Mouse (Mus musculus) forebrain, embryonic 11.5 days (tissue): Measurements from ENCODE around the gene Blvra. TPM values are rescaled to one million over a fixed set of nuclear protein-coding genes. Genes with fewer than 3 reads are reported as not detected.

ENCODE experiments used
- ATAC-seq: fragments of 200-750 bp; cut with Nextera tagmentation; replicated peaks from 2 replicates; pipeline ENCODE4 v1.8.0; 2017; ENCODE audit warnings: moderate TSS enrichment; ENCODE audit not compliant: low FRiP score
- DNase-seq: peaks from one replicate; pipeline ENCODE4 v3.0.0-alpha.2; 2017; ENCODE audit warnings: low spot score
- H3K27ac ChIP-seq: fragments of 300-500 bp; sonication (generic); 2 replicates; pipeline ENCODE4 v1.5.1; 2014; ENCODE audit warnings: low read depth, low read length
- H3K27me3 ChIP-seq: fragments of 300-500 bp; sonication (generic); 2 replicates; pipeline ENCODE4 v1.6.1; 2014; ENCODE audit warnings: mild to moderate bottlenecking, low read length, mixed read lengths; ENCODE audit not compliant: control insufficient read depth, insufficient read depth
- H3K36me3 ChIP-seq: fragments of 300-500 bp; sonication (generic); 2 replicates; pipeline ENCODE4 v1.6.1; 2014; ENCODE audit warnings: mild to moderate bottlenecking, low read length, moderate library complexity, mixed read lengths; ENCODE audit not compliant: control insufficient read depth, insufficient read depth
- H3K4me1 ChIP-seq: fragments of 300-500 bp; sonication (generic); replicated peaks from 2 replicates; pipeline ENCODE4 v1.6.1; 2014; ENCODE audit warnings: low read length, mixed read lengths; ENCODE audit not compliant: control insufficient read depth, insufficient read depth
- H3K4me2 ChIP-seq: fragments of 300-500 bp; sonication (generic); 2 replicates; pipeline ENCODE4 v1.6.1; 2014; ENCODE audit warnings: low read depth, mild to moderate bottlenecking, low read length, moderate library complexity, mixed read lengths; ENCODE audit not compliant: severe bottlenecking
- H3K4me3 ChIP-seq: fragments of 300-500 bp; sonication (generic); 2 replicates; pipeline ENCODE4 v1.5.1; 2014; ENCODE audit warnings: low read depth, low read length
- H3K9ac ChIP-seq: fragments of 300-500 bp; sonication (generic); 2 replicates; pipeline ENCODE4 v1.6.1; 2014; ENCODE audit warnings: low read length
- H3K9me3 ChIP-seq: fragments of 300-500 bp; sonication (generic); 2 replicates; pipeline ENCODE4 v1.6.1; 2016; ENCODE audit warnings: low read length, mixed read lengths; ENCODE audit not compliant: control insufficient read depth
- WGBS: fragments of 180-500 bp; shearing (Covaris S2); extraction: QIAGEN DNeasy Blood & Tissue Kit; methylation state at CpG from one replicate; pipeline ENCODE4 v1.1.7; 2014; 5-methylcytosine and 5-hydroxymethylcytosine counted together
- polyA plus RNA-seq: library from polyadenylated mRNA; unstranded; fragments of >200 nt; fragmentation: Nextera tagmentation; extraction: Ambion mirVana; gene quantifications from 2 replicates; pipeline ENCODE4 v1.2.1, GENCODE M21; 2014

Gene Blvra
- polyA plus RNA-seq, result 15.2 and 20.3 TPM in 2 replicates

- Histone ChIP-seq H3K4me2 (peak within 1 kb of the TSS; percentile 63), H3K4me1 (no peaks in the 10 kb centered on the region), H3K9me3 (no peaks in the 10 kb centered on the region), H3K27me3 (no peaks in the 10 kb centered on the region), H3K36me3 (no peaks in the 10 kb centered on the region; the same call in 1 of the 2 replicates), H3K9ac (peak within 1 kb of the TSS; percentile 75), H3K4me3 (peak within 1 kb of the TSS; percentile 50), H3K27ac (no peak within 1 kb of the TSS)
- ATAC-seq, result peak; percentile 100
- peak; percentile 95 for DNase-seq
- under 1% methylated on average over 32 of the region's 32 CpGs for WGBS
Observed at GRCm38 (mm10) chr2:127070435-127070841, at the start of gene Blvra. Blvra (plus strand) TSS chr2:127070665.

GRCm38 (mm10) chr2:127035006-127035605, 35.4 kb upstream of the Blvra start:
- no peaks in the 10 kb centered on the region for H3K27me3 ChIP-seq
- H3K4me1 ChIP-seq, result no peaks in the 10 kb centered on the region
- WGBS, result 96% methylated on average over 9 of the region's 9 CpGs
- no peak overlapping the region for H3K27ac ChIP-seq
- H3K9me3 ChIP-seq, result no peaks in the 10 kb centered on the region
- H3K9ac ChIP-seq, result no peak overlapping the region
- H3K4me2 ChIP-seq, result no peak overlapping the region
- H3K4me3 ChIP-seq, result no peak overlapping the region
- ATAC-seq (no peak), DNase-seq (no peak)
- H3K36me3 ChIP-seq, result no peaks in the 10 kb centered on the region; the same call in 1 of the 2 replicates

GRCm38 (mm10) chr2:127037299-127037698, 33.2 kb upstream of the Blvra start:
- H3K4me2 ChIP-seq, result no peak overlapping the region
- H3K27ac ChIP-seq, result no peak overlapping the region
- no peaks in the 10 kb centered on the region; the same call in 1 of the 2 replicates for H3K36me3 ChIP-seq
- H3K27me3 ChIP-seq, result no peaks in the 10 kb centered on the region
- no peak overlapping the region for H3K4me3 ChIP-seq
- DNase-seq (no peak), ATAC-seq (no peak)
- 95% methylated on average over 4 of the region's 4 CpGs for WGBS
- H3K9ac ChIP-seq, result no peak overlapping the region
- H3K9me3 ChIP-seq, result no peaks in the 10 kb centered on the region
- H3K4me1 ChIP-seq, result no peaks in the 10 kb centered on the region

- Histone ChIP-seq H3K27me3 (no peaks in the 10 kb centered on the region), H3K4me2 (no peak overlapping the region), H3K27ac (no peak overlapping the region), H3K9me3 (no peaks in the 10 kb centered on the region), H3K9ac (no peak overlapping the region), H3K4me1 (no peaks in the 10 kb centered on the region), H3K36me3 (no peaks in the 10 kb centered on the region; the same call in 1 of the 2 replicates), H3K4me3 (no peak overlapping the region)
- DNase-seq (no peak), ATAC-seq (no peak)
- WGBS, result 92% methylated on average over 9 of the region's 9 CpGs
Observed at GRCm38 (mm10) chr2:127061471-127061870, 9.0 kb upstream of the Blvra start.

GRCm38 (mm10) chr2:127068806-127069205, 1.7 kb upstream of the Blvra start:
- Histone ChIP-seq H3K9me3 (no peaks in the 10 kb centered on the region), H3K36me3 (no peaks in the 10 kb centered on the region; the same call in 1 of the 2 replicates), H3K27ac (no peak overlapping the region), H3K4me3 (no peak overlapping the region), H3K9ac (no peak overlapping the region), H3K4me2 (no peak overlapping the region), H3K4me1 (no peaks in the 10 kb centered on the region), H3K27me3 (no peaks in the 10 kb centered on the region)
- no peak for DNase-seq
- 78% methylated on average over 7 of the region's 7 CpGs for WGBS
- no peak for ATAC-seq

GRCm38 (mm10) chr2:127069781-127070434, 557 bp upstream of the Blvra start:
- DNase-seq (no peak), ATAC-seq (no peak)
- peak overlapping the region; percentile 63 for H3K4me2 ChIP-seq
- no peaks in the 10 kb centered on the region for H3K27me3 ChIP-seq
- no peak overlapping the region for H3K27ac ChIP-seq
- 20% methylated on average over 11 of the region's 11 CpGs for WGBS
- no peaks in the 10 kb centered on the region for H3K4me1 ChIP-seq
- H3K9me3 ChIP-seq, result no peaks in the 10 kb centered on the region
- H3K36me3 ChIP-seq, result no peaks in the 10 kb centered on the region; the same call in 1 of the 2 replicates
- H3K9ac ChIP-seq, result peak overlapping the region; percentile 40
- H3K4me3 ChIP-seq, result peak overlapping the region; percentile 50

- Histone ChIP-seq H3K4me1 (no peaks in the 10 kb centered on the region), H3K4me2 (peak overlapping the region; percentile 63), H3K27me3 (no peaks in the 10 kb centered on the region), H3K4me3 (peak overlapping the region; percentile 50), H3K27ac (no peak overlapping the region), H3K36me3 (no peaks in the 10 kb centered on the region; the same call in 1 of the 2 replicates), H3K9me3 (no peaks in the 10 kb centered on the region), H3K9ac (peak overlapping the region; percentile 75)
- no peak for DNase-seq
- 15% methylated on average over 6 of the region's 9 CpGs for WGBS
- ATAC-seq, result peak; percentile 47; the same call in 1 of the 2 replicates
Observed at GRCm38 (mm10) chr2:127070879-127071278, 414 bp downstream of the Blvra start.

GRCm38 (mm10) chr2:127074116-127074515, 3.7 kb downstream of the Blvra start:
- Histone ChIP-seq H3K4me2 (no peak overlapping the region), H3K9me3 (no peaks in the 10 kb centered on the region), H3K27ac (no peak overlapping the region), H3K27me3 (no peaks in the 10 kb centered on the region), H3K4me3 (no peak overlapping the region), H3K36me3 (no peaks in the 10 kb centered on the region), H3K4me1 (no peaks in the 10 kb centered on the region), H3K9ac (no peak overlapping the region)
- DNase-seq, result no peak
- WGBS, result 93% methylated on average over 2 of the region's 2 CpGs
- no peak for ATAC-seq
